Mouse (Mus musculus): ENCODE results near the gene S100z.

GRCm38 (mm10) chr13:95481428-95481827 is 2.9 kb upstream of the S100z start:
- no peak for TF ChIP-seq EP300 (IDR thresholded peaks at IDR 0.05; ENCODE audit: low read depth)
- TF ChIP-seq CTCF (IDR thresholded peaks at IDR 0.05; ENCODE audit: low read depth) = peak; percentile 91
